Mouse (Mus musculus) thymus, adult 2 months (tissue): ENCODE data around the gene C1qtnf12.

Source experiments
- CTCF ChIP-seq: fragments of 200-500 bp; IDR thresholded peaks from 2 replicates; pipeline ENCODE4 v1.5.1; 2012; ENCODE audit warnings: mild to moderate bottlenecking, control low read depth, low read length, moderate library complexity, borderline replicate concordance; ENCODE audit not compliant: control insufficient read depth, poor library complexity, insufficient read depth; ENCODE audit errors: extremely low read depth
- POLR2A ChIP-seq: fragments of 200-500 bp; IDR thresholded peaks from 2 replicates; pipeline ENCODE4 v1.6.1; 2012; ENCODE audit warnings: mild to moderate bottlenecking, low read length, control low read depth, moderate library complexity; ENCODE audit not compliant: control insufficient read depth, poor library complexity, insufficient read depth; ENCODE audit errors: extremely low read depth

- TF ChIP-seq CTCF (no peak), POLR2A (no peak)
These were observed 46.3 kb downstream of the C1qtnf12 start for GRCm38 (mm10) chr4:156008369-156008768.
